Mouse (Mus musculus): ENCODE measurements around the gene Rnaseh2c.

DNA sequence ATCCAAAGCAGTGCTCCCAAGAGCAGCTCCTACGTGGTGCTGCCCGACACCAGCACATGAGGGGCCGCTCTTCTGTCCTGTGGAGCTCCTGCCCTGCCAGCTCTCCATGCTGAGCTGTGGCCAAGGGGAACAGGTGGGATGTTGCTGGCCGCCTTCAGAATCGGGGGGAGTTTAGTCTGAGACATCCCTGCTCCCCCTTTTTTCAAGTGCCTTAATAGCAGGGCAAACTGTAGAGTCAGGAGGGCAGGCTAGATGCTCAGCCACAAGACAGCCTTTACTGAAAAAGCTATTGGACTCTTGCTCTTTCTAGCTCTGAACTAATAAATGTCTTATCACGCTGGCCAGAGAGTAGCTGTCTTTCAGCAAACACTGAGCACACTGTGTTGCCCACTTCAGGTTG, 46.1 kb downstream of the Rnaseh2c start:
- TF ChIP-seq TAL1 (IDR thresholded peaks at IDR 0.05; ENCODE audit: low read length) (no peak), GATA1 (IDR thresholded peaks at IDR 0.05; ENCODE audit: low read length) (no peak)
